Mouse (Mus musculus): ENCODE measurements at regions not wholly inside any gene's neighbourhood (a gene's known extent, or its start where the extent isn't known, plus 50 kb on each side); places are given as distances from the start of the nearest gene placed in this dataset.

DNA sequence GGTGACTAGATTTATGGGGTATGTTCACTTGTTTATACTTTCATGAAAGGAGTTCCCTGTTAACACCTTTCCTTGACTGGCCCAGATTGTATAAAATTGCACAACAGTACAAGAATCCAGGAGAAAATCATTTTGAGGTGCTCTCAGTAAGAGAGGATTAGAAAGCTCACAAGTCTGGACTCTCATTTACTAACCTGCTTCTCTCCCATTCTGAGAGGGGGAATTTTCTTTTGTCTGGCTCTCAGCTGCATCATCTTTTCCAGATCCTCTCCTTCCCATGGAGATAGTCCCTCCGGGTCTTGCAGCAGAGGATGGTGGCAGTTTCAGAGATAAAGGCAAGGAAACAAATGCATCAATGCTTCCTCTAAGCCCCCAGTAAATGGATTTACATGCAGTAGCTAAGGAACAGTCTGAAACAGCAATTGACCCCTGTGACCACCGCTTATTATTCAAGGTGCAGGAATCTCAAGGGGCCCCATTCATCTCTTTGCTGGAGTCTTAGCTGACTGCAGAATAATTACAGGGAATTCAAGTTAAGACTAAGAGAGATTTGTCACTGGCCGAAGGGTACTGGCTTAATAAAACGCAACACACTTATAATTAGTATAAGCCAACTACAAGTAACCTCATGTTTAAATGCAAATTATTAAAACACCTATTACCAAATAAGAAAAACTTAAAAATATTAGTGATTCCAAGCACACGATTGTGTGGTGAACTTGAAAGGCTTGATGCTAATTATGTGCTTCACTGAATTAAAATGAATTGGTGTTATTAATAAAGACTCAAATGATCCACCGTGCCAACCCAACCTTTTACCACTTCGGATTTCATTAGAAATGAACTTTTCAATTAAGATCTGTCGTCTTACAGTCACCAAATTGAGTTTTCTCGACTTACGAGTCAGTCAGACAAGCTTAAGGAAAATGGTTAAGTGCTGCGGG, 140.4 kb downstream of the Sqor start:
- no peak overlapping the region for H3K9ac ChIP-seq (ENCODE audit: control insufficient read depth, low read depth, low read length, poor library complexity, severe bottlenecking)
- H3K27ac ChIP-seq (ENCODE audit: control insufficient read depth, low read depth, low read length): no peak overlapping the region
- no peak for DNase-seq (ENCODE audit: low read depth, low spot score)

GRCm38 (mm10) chr2:122916772-122917171, 151.7 kb downstream of the Sqor start:
- no peaks in the 10 kb centered on the region for H3K4me1 ChIP-seq (ENCODE audit: control insufficient read depth in 1 of 2, insufficient read depth in 2 of 2, low read length in 2 of 2)
- no peaks in the 10 kb centered on the region for H3K27me3 ChIP-seq (ENCODE audit: control insufficient read depth in 1 of 2, insufficient read depth in 2 of 2, low read length in 2 of 2)
- H3K4me3 ChIP-seq (ENCODE audit: control insufficient read depth in 1 of 2, insufficient read depth in 1 of 2, low read depth in 2 of 2, low read length in 2 of 2): no peak overlapping the region
- no peak overlapping the region for H3K9ac ChIP-seq (ENCODE audit: control insufficient read depth, low read depth, low read length, poor library complexity, severe bottlenecking)
- no peaks in the 10 kb centered on the region for H3K36me3 ChIP-seq (ENCODE audit: control insufficient read depth in 1 of 2, insufficient read depth in 2 of 2, low read length in 2 of 2)
- H3K27ac ChIP-seq (ENCODE audit: control insufficient read depth, low read depth, low read length): no peak overlapping the region
- no peaks in the 10 kb centered on the region for H3K9me3 ChIP-seq (replicated peaks; ENCODE audit: insufficient read depth, low read length)
- TF ChIP-seq TBP (IDR thresholded peaks at IDR 0.05; ENCODE audit: low read depth, low read length): no peak
- TF ChIP-seq MYB (IDR thresholded peaks at IDR 0.05; ENCODE audit: low read depth, low read length): no peak
- TF ChIP-seq SIN3A (IDR thresholded peaks at IDR 0.05; ENCODE audit: low read length): no peak
- TF ChIP-seq RAD21 (IDR thresholded peaks at IDR 0.05; ENCODE audit: low read depth, low read length): peak; percentile 5
- no peak for TF ChIP-seq CHD1 (IDR thresholded peaks at IDR 0.05; ENCODE audit: low read depth, low read length)
- TF ChIP-seq HCFC1 (IDR thresholded peaks at IDR 0.05; ENCODE audit: low read depth, low read length): no peak
- DNase-seq (ENCODE audit: low read depth, low spot score): peak; percentile 3
- no peaks in the 10 kb centered on the region for H3K79me2 ChIP-seq (ENCODE audit: control insufficient read depth, insufficient read depth, low read length, poor library complexity)

More for the DNA sequence above, 140.4 kb downstream of the Sqor start:
- Histone ChIP-seq H3K9me3 (replicated peaks; ENCODE audit: insufficient read depth, low read length) (no peaks in the 10 kb centered on the region), H3K36me3 (ENCODE audit: control insufficient read depth in 1 of 2, insufficient read depth in 2 of 2, low read length in 2 of 2) (no peaks in the 10 kb centered on the region), H3K4me1 (ENCODE audit: control insufficient read depth in 1 of 2, insufficient read depth in 2 of 2, low read length in 2 of 2) (no peaks in the 10 kb centered on the region), H3K27me3 (ENCODE audit: control insufficient read depth in 1 of 2, insufficient read depth in 2 of 2, low read length in 2 of 2) (no peaks in the 10 kb centered on the region), H3K4me3 (ENCODE audit: control insufficient read depth in 1 of 2, insufficient read depth in 1 of 2, low read depth in 2 of 2, low read length in 2 of 2) (no peak overlapping the region), H3K79me2 (ENCODE audit: control insufficient read depth, insufficient read depth, low read length, poor library complexity) (no peaks in the 10 kb centered on the region)
- TF ChIP-seq MAX (IDR thresholded peaks at IDR 0.05; ENCODE audit: low read length): no peak
- no peak for TF ChIP-seq POLR2A (IDR thresholded peaks at IDR 0.05; ENCODE audit: control insufficient read depth in 1 of 2, insufficient read depth in 1 of 2, low read depth in 1 of 2, low read length in 2 of 2, poor library complexity in 1 of 2)
- TF ChIP-seq UBTF (IDR thresholded peaks at IDR 0.05; ENCODE audit: borderline replicate concordance, insufficient read depth, low read depth, low read length): no peak
- no peak for TF ChIP-seq ZNF384 (IDR thresholded peaks at IDR 0.05; ENCODE audit: low read depth, low read length)
- no peak for TF ChIP-seq USF2 (IDR thresholded peaks at IDR 0.05; ENCODE audit: borderline replicate concordance in 1 of 2, insufficient read depth in 1 of 2, low read depth in 1 of 2, low read length in 2 of 2)
- no peak for TF ChIP-seq RAD21 (IDR thresholded peaks at IDR 0.05; ENCODE audit: low read depth, low read length)
- no peak for TF ChIP-seq ETS1 (IDR thresholded peaks at IDR 0.05; ENCODE audit: low read depth, low read length)
- TF ChIP-seq JUND (IDR thresholded peaks at IDR 0.05; ENCODE audit: low read depth, low read length): no peak
- TF ChIP-seq E2F4 (IDR thresholded peaks at IDR 0.05; ENCODE audit: borderline replicate concordance, low read depth, low read length): no peak
- TF ChIP-seq CHD1 (IDR thresholded peaks at IDR 0.05; ENCODE audit: low read depth, low read length): no peak
- no peak for TF ChIP-seq SIN3A (IDR thresholded peaks at IDR 0.05; ENCODE audit: low read length)
- TF ChIP-seq POLR2AphosphoS5 (IDR thresholded peaks at IDR 0.05; ENCODE audit: borderline replicate concordance, low read depth, low read length): no peak
- TF ChIP-seq MYB (IDR thresholded peaks at IDR 0.05; ENCODE audit: low read depth, low read length): no peak
- TF ChIP-seq CTCF (IDR thresholded peaks at IDR 0.05 in 2 of 3, conservative IDR thresholded peaks at IDR 0.05 in 1 of 3; ENCODE audit: control insufficient read depth in 1 of 3, insufficient read depth in 1 of 3, low read depth in 2 of 3, low read length in 3 of 3, poor library complexity in 1 of 3, severe bottlenecking in 1 of 3): no peak
- no peak for TF ChIP-seq BHLHE40 (IDR thresholded peaks at IDR 0.05; ENCODE audit: borderline replicate concordance, low read depth, low read length)
- no peak for TF ChIP-seq MYC (IDR thresholded peaks at IDR 0.05; ENCODE audit: low read depth, low read length)
- TF ChIP-seq ZC3H11A (IDR thresholded peaks at IDR 0.05; ENCODE audit: low read depth, low read length): no peak
- no peak for TF ChIP-seq GABPA (IDR thresholded peaks at IDR 0.05; ENCODE audit: low read depth, low read length)
- no peak for TF ChIP-seq MAFK (IDR thresholded peaks at IDR 0.05; ENCODE audit: borderline replicate concordance, low read depth, low read length)

All from MEL (cell line).